Mouse (Mus musculus) gastrocnemius, adult 8-10 months (tissue): ENCODE data around the gene Crocc. TPM values are rescaled to one million over a fixed set of nuclear protein-coding genes. Genes with fewer than 3 reads are reported as not detected.

Experiments
- DNase-seq, 2 experiments: peaks; one replicate each; pipeline ENCODE4 v3.0.0; 2022; ENCODE audit warnings: low spot score in 2 of 2
- total RNA-seq, 4 experiments: library from RNA; stranded (reverse); gene quantifications; 2 replicates each; pipeline ENCODE4 v1.2.4; 2022

Crocc gene
- total RNA-seq, 4 experiments from 2014 or later: 1.2 to 2.2 (median 1.9) TPM

DNA sequence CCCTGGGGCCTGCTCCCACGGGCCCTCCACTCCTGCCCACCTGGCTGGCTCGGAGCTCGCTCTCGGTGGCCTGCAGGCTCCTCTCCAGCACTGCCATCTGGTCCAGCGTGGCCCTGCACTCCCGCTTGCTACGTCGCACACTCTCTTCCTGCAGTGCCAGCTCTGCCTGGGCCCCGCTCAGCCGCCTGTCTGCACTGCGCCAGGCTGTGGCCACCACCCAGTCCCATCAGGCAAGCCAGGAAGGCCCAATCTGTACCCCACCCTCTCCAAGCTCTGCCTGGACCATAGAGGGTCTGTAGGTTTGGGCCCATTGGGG lies 38.8 kb downstream of the Crocc start:
- no peak for DNase-seq

DNA sequence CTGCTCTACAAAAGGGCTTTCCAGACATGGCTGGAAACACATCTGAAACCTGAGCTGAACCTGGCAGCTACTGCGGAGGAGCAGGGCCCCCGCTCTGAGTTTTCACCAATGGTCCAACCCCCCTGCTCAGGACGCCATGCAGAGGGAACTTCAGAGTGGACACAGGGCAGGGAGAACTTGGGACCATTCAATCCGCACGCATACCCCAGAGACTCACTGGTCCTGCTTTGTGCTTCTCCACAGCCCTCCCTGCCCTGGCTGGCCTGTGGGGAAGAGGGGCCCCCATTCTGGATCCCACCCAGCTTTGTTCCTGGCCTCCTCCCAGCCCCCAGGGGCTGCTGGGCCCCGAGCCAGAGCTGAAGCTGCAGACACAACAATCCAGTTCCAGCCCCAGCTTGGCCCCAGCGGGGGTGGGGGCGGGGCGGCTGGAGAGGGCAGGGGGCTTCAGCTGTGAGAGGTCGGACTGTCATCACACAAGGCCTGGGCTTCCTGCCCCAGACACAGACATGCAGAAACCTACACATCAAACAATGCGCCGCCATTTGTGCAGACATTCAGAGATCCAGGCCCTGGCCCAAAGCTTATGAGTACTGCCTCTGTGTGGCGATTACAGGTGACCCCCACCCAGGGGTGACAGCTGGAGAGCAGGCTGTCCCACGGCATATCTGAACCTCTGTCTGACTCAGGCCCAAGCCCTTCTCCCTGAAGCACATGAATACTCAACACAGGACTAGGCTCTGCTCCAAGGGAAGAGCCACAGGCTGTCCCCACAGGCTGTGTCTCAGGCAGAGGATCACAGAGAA lies 39.3 kb downstream of the Crocc start:
- no peak for DNase-seq

DNA sequence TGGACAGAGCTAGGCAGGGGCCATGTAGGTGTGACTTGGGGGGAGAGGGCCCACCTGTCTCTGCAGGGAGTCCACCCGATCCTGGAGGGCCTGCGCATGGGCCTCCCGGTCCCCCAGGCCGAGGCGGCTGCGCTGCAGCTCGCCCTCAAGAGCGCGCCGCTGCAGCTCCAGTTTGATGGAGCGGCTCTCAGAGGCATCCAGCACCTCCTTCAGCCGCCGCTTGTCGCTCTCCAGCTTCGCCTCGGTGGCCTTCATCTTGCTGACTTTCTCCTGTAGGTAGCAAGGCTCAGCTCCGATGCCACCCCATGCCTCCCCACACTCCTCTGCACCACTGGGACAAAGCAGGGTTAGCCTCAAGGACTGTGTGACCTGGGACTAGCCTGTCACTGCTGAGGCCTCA lies 40.1 kb downstream of the Crocc start:
- no peak for DNase-seq

DNA sequence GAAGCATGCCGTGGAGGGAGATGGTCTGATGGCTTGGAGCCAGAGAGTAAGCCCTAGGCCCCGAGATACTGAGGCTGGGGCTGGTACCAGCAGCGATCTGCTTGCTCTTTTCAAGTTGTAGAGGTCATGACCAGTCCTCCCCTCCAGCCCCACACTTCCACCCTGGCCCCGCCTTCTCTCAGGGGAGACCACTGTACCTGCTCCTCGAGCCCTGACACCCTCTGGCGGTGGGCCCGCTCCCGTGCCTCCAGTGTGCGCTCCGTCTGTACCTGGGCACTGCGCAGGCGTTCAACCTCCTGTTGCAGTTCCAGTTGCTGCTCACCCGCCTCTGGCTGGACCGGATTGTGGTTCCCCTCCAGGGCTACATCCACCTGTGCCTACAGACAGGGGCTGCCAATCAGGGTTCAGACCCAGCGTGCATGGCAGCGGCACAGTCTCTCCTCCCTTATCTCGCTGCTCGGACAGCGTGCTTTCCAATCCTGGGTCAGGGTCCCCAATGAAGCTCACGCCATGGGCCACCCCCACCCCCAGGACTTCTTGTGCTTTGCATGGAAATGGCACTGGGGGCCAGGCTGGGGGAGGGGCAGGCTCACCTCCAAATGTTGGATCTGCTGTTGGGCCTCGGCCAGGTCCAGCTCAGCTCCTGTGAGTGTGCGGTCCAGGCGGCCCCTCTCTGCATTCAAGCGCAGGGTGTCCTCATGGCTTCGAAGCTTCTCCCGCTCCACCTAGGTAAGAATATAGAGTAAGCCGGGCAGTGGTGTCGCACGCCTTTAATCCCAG lies 42.5 kb downstream of the Crocc start:
- DNase-seq: no peak

DNA sequence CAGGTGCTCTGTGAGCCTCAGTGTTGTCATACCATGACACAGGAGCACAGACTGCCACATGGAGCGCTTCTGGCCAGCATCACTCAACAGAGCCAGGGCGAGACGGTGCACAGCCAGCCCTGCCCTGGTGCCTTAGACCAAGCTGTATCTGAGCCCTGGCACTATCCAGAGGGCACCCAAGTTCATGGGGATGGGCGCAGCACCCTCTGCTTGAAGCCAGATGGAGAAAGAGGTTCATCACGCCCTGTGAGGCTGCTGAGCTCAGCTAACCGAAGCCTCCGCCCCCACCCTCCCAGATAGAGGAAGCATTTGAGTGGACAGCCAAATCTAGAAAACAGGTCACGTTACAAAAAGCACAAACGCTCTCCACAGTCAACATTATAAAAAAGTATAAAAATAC lies 44.0 kb downstream of the Crocc start:
- peak in 1 of 2 experiments; percentile 33 for DNase-seq

DNA sequence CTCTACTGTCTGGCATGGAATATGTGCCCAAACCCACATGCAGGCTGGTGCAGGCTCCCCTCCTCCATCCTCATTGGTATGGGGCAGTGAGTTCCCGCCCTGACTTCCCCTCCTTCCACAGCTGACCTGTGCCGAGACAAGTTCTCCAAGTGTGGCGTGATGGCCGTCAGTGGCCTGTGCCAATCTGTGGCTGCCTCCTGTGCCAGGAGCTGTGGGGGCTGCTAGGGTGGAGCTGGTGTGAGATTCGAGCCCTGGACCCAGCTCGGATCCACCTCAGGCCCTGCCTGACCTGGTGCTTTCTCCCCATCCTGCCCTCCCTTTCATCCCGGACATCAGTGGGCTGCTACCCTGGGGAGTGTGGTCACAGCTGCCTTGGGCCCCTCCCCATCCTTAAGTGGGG lies 45.0 kb downstream of the Crocc start:
- no peak for DNase-seq

DNA sequence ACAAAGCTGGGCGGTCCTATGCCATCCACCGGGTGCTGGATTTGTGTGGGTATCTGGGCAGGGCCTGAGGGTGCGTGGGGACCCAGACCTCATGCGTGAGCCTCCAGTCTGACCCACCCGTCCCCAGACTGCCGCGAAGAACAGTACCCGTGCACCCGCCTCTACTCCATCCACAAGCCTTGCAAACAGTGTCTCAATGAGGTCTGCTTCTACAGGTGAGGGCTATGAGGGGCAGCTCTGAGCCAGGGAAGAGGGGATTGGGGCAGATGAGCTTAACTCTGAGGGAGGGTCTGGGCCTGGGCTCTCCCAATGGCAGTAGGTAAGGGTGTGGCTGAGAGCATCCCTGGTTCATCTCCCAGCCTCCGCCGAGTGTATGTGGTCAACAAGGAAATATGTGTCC lies 45.5 kb downstream of the Crocc start:
- DNase-seq: no peak

DNA sequence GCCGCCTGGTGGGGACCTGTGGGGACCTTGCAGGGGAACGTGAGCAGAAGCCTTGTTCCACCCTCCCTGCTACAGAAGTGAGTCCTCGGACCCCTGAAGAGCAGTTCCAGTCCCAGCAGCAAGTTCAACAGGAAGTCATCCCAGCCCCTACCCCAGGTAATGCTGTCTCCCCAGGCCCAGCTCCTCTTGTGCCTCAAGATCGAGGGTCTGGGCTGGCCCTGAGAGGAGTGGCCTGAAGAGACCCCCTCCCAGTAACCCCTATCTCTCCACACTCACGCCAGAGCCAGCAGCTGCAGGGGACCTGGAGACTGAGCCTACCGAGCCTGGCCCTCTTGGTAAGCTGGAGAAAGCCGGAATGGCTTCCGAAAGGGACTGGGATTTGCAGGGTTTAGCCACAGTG lies 46.2 kb downstream of the Crocc start:
- no peak for DNase-seq

DNA sequence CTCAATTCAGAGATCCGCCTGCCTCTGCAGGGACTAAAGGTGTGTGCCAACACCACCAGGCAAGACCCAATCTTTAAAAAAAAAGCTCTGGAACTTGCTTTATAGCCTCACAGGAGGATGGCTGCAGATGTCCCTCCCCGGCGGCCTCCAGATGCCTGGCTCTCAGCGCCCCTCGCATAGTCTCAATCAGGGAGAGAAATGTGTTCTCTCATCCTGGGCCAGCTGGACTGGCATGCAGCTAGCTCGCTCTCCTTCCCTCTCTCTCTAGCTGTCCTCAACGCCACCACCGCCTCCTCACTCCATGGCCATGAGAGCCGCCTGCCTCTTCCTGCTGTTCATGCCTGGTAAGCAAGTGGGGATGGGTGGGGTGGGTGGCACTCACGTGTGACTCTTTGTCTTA lies 47.8 kb downstream of the Crocc start:
- DNase-seq: no peak

DNA sequence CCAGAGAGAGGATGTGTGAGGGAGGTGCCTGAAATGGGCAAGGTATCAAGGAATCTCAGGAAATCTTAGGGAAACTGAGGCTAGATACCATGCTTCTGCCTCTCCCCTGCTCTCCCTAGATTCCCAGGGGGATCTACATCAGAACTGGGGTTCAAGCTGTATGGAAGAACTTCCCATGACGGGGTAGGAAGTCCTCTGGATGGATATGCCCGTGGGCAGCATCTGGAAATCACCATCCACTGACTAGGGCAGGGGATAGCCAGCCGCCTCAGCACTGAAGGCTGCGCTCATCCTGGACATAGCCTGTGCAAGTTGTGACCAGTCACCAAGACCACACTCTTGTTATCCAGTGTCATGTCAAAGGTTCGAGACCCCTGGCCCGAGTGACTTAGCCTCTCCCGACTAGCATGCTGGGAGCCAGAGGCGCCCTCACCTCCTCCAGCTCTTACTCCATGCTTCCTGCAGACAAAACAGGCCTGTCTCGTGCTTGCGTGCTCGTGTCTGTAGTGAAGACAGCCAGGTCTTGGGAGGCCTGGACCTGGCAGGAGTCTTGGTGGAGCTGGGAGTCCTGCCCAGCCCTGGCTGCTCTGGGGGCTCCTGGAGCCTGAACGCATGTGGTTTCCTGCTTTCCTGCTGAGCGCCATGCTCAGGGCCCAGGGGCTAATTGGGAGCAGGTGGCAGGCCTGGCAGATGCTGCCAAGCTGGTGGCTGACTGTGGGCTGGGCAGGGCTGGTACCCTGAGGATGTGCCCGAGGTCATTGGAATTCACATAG lies 48.6 kb downstream of the Crocc start:
- DNase-seq: peak in 1 of 2 experiments; percentile 38

DNA sequence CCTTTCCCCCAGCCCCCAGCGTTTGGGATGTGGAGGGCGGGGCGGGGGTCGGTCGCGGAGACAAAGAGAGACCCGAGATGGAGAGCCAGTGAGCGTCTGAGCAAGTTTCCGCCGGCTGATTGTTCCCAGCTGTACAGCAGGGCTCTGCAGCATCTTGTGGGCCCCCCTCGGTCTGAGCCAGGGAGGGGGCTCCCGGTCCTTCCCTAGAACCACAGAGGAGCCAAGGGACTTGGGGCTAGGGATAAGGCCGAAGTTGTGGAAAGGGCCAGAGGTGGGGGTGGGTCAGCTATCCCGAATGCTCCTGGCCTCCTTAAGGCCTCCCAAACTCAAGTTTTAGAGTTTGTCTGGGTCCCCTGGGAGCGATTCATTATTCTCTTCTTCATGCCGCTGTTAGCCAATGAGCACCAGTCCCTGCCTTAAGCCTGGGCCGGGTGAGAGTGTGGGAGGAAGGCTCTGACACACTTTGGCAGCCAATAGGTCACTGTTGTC lies 49.4 kb downstream of the Crocc start:
- no peak for DNase-seq

DNA sequence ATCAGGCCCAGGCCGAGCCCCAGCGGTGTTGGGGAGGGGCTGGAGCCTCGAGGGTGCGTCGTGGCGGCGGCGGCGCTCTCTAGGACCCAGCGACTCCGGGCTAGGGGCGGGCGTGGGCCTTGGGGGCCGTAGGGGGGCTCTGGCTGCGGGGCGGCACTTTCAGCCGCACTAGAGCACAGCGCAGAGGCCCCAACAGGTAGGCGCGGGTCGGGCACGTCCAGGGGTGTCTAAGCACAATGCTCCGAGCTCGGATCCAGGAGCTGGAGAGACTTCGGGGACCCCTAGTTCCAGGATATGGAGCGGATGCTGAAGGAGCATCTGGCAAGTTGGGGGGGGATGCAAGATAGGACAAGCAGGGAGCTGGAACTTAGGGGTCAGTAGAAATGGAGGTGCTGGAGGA lies 49.8 kb downstream of the Crocc start:
- no peak for DNase-seq

DNA sequence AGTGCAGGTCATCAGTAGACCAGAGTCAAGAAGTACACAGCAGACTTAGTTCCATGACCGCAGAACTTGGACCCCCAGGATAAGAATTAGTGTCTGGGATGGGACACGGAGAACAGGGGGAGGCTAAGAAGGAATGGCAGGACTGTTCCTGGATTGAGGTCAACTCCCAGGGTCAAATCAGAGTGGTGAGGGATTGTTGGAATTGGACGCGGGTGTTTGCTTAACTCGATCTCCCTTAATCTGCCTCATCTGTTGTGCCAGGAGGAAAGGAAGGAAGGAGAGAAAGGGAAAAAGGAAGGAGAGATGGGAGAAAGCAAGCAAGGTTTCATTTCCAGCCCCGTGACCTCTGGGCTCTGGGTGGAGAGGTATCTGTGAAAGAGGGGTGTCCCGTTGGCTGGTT lies 50.2 kb downstream of the Crocc start, which contains the start of gene Mfap2:
Gene Mfap2, plus strand, starts transcription at position 301 of the 400 bp plus-strand sequence.
- DNase-seq: no peak

DNA sequence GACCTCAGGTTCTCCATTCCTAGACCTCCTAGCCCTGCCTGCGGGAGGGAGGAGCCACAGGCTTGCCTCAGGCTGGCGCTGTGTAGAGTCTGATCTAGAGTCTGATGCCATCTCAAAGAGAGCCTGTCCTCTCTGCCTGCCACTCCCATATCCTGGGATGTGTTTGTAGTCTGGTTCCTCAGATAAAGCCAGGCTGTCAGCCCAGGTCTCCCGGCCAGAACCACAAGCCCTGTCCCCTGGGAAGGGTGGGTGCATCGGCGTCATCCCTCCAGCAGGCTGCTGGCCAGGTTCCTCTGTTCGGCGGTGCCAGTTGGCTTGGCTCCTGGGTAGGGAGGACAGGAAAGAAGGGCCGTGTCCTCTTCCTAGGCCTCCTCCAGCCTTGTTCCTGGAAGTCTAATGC lies 52.3 kb downstream of the Crocc start:
- peak in 1 of 2 experiments; percentile 55 for DNase-seq

DNA sequence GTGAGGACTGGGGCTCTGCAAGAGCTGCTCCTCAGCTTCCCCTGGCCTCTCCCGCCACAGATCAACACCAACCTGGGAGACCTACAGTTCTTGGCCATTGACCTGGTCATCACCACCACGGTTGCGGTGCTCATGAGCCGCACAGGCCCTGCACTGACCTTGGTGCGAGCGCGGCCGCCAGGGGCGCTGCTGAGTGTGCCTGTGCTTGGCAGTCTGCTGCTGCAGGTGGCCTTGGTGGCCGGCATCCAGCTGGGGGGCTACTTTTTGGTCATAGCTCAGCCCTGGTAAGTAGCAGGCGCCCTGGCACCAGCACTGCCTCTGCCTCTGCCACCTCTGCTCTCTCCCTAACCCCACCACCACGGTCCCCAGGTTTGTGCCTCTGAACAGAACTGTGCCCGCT lies 54.4 kb downstream of the Crocc start:
- DNase-seq: no peak

DNA sequence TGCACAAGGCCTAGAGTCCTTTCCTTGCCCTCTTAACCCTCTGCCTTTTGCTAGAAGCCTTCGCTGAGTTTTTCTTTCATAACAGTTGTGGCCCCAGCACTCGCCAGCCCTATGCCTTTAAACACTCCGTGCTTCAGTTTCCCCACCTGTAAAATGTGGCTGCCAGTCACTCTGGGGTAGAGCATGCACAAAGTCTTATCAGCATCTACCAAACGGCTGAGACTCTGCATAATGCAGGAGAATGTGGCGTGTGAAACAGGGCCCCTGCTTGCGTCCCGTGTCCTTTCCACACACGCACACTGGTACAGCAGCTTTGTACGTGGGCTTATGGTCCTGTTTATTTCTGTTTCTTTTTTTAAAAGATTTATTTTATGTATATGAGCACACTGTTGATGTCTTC lies 63.5 kb downstream of the Crocc start:
- DNase-seq: no peak

DNA sequence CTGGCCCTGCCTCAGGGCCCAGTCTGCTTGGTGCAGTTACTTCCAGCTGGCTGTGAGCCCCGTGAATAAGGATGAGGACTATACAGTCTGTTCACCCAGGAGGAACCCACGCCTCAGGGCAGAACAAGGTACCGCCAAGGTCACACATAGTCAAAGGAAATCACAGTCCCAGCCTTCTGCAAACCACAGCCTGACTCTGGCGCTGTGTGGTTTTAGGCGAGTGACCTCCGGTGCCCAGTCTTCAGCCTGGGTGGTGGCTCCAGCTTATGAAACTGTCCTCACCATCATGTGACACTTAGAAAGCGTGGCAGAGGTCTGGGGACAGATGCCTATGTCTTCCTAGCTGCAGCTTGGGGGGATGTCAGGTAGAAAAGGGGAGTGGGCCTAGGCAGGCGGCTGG lies 64.5 kb downstream of the Crocc start:
- DNase-seq: no peak

DNA sequence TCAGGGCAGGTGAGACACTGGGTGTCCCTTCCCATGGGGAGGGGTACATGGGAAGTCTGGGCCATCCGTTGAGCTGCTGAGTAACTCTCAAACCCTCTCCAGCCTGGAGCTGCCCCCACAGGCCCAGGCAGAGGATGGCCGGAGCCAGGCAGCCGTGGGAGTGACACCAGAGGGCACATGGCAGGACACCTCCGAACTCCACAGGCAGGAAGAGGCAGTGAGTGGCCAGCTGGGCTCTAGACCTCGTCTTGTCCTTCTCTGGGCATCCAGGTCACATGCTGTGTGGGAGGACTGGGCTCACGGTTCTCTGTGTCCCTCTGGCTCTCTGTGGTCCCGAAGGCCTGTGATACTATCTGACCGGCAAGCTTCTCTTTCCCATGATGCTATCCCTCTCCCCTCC lies 66.5 kb downstream of the Crocc start:
- DNase-seq: no peak

DNA sequence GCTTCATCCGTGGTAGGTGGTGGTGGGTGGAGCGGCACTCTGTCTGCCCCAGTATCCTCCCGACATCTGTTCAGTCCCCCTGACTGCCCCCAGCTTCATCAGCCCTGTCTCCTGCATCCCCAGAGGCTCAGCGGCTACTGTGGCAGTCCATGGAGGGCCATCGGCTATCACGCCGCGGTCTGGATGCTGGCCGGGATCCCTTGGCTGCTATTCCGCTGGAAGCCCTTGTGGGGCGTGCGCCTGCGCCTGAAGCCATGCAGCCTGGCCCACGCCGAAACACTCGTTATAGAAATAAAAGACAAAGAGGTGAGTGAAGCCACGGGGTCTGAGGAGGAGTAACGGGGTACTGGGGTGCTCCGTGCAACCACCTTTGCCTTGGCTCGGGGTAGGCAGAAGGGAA lies 68.1 kb downstream of the Crocc start:
- DNase-seq: no peak

DNA sequence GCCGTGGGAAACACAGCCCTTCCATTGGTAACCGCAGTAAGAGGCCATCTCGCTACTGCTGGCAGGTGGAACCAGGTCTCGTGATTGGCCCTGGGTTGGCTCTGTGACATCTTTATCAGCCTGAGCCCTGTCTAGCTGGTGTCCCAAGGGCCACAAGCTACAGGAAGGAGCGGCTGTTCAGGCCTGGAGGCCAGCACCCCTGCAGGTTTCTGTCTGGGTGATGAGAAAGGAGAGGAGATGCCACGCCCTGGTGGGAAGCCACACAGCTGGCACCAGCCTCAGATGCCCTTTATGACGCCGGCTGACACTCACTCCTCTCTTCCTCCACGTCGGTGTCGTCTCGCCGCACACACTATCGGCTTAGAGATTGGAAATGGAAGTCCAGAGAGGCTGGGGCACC lies 70.9 kb downstream of the Crocc start:
- no peak for DNase-seq

DNA sequence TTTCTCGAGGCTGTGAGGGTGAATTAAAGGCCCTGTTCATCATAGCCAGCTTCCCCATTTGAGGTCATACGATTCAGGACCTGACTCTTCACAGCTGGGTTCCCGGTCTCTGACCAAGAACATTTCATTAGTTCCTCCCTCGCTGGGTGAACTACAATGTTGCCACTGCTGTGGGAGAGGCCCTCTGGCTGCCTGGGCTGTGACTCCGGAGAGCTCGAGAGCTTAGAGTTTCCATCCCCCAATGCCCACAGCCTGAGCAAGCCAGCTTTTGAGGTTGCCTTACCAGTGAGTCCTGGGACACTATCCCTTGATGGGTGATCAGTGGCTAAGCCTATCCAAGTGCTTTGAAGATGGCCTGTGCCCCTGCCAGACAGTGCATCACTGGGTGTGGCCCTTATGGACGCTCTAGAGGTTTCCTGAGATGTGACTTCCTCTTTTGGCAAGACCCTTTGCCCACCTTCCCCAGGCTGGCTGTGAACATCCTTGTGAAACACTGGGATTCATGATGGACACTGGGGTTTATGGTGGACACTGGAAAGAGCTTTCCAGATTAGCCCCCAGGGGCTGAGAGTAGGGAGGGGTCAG lies 71.6 kb downstream of the Crocc start:
- DNase-seq: no peak

DNA sequence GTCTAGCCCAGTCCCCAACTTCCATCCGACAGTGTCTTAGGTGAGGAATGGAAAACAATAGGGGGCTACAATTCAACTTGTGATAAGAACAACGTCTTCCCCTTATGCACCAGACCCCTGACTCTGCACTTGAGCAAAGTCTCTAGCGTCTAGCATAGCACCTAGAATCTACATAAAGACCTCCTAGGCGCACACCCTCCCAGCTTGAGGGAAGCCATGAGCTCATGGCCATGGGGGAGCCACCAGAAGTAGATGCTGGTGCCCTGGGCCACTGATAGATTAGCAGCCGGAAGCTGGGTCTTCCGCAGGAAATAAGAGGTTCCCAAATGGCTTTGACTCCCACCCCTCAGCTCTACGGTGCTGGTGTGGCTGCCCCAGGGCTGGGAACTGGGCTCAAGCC lies 72.9 kb downstream of the Crocc start:
- no peak for DNase-seq
